Mouse (Mus musculus) mouse embryonic stem cell (cell line): Measurements from ENCODE around the gene Serpinb9e.
"Not testable (repeated sequence)": the region's sequence is repeated elsewhere in the genome, so short reads cannot be mapped to it uniquely, and the experiment has no call there.

Source experiments
- in situ Hi-C, 2 experiments: fragments of 300-500 bp; cut with MboI; formaldehyde crosslinking; loops; 1 replicate in 1 of 2; 3 replicates in 1 of 2; pipeline ENCODE4 v1.14.3; 2019 to 2020; ENCODE audit warnings: low sequenced_read_pairs in 2 of 2, low pct_unique_long_range_greater_than_20kb in 1 of 2, mixed read lengths in 1 of 2; ENCODE audit not compliant: unreplicated experiment in 1 of 2

Gene Serpinb9e

DNA sequence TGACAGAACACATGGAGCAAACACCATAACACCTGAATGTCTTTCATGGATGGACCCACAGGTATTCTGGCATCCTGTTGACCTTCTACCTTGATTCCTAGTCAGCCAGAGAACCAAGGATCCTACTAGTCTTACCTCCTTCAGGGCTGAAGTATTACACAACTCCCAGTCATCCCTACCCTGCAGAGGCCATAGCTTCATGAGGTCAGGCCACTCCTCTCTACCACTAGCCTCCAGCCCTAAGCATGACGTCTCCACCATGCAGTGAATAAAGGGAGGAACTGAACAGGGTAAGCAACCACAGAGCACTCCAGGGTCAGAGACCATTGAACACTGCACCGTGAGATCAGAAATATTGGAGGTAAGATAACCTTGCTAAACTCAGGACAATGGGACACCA lies at the start of gene Serpinb9e:
Gene Serpinb9e (plus strand): TSS at position 301 of the 400 bp plus-strand sequence.
- in situ Hi-C loops: not testable (repeated sequence)

DNA sequence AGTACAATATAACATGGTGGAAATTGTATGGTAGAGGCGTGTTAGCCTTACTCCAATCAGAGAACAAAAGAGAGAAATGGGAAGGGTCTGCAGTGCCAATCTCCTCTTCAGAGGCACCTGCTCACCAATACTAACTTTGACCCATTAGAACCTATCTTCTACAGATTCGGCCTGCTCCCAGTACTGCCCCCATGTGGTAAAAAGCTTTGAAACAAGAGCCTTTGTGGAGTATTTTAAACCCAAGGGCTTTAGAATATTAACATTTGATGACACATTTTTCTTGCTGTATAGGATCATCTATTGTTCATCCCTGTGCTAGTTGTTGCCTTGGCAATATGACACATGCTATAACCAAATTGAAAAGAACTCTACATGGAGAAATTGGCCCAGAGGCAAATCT lies 49.7 kb upstream of the Serpinb9e start:
- in situ Hi-C loops: loop anchor here in 1 of 2 experiments (10.0 kb wide), 1 partner anchor 295 kb away; no protein-coding TSS in a partner anchor

- in situ Hi-C loops: not testable (repeated sequence)
Observed at GRCm38 (mm10) chr13:33308631-33309030, 59.2 kb downstream of the Serpinb9e start.
